Mouse (Mus musculus) CD8-positive naive resting alpha-beta T cell, adult 2 months (primary cell): ENCODE measurements around the gene Bnc2.

Source experiments
- DNase-seq, 2 experiments: peaks; one replicate each; pipeline ENCODE4 v3.0.0; 2022; ENCODE audit warnings: low read depth in 2 of 2, low spot score in 2 of 2

The Bnc2 gene

DNA sequence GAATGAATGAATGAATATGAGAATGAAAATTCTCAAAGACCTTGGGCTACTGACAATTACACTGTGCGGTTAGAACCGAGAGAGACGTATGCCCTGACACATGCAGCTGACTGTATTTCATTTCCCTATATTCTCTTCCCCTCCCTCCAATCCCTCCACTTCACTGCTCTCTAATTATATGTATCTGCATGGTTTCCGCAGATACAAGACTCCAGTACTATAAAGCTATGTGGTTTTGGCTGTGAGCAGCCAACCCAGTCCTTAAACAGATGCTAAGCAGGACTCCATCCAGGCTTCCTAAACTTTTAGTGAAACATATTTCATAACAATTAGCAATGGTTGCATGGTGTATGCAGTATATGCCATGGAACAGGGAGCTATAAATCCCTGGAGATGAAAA is 344.6 kb downstream of the Bnc2 start:
- DNase-seq: no peak

DNA sequence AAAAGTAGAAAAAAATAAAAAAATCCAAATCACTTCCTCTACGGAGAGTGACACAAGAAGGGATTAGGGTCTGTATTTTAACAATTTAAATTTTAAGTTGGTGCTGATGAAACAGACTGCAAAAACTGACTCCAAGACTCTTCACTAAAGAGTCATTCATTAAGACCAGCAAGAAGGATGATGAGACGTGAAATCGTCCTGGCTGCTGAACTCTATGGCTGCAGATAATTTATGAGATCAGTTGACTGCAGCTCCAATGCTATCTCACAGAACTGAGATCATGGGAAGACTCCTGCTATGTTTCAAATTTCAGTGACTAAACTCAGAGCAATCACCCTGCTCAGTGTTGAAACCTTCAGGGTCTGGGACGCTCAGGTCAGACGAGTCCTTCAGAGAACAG is 345.4 kb downstream of the Bnc2 start:
- DNase-seq: no peak

DNA sequence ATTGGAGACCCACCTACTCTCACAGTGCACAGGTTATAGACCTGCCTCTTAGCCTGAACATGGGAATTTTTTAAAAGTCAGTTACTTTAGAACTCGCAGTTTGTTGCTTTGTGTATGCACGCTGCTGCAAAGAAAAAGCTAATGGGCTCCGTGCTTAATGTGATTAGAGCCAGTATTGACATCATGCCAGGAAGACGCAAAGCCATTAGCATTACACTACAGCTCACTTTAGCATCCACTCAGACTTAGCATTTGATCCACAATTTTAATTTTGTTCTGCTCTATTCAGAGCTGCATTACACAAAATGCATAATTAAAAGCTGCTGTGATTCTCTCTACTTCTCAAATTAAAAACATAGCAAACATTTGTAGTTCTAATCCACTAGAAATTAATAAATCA is 350.7 kb downstream of the Bnc2 start:
- DNase-seq: no peak

DNA sequence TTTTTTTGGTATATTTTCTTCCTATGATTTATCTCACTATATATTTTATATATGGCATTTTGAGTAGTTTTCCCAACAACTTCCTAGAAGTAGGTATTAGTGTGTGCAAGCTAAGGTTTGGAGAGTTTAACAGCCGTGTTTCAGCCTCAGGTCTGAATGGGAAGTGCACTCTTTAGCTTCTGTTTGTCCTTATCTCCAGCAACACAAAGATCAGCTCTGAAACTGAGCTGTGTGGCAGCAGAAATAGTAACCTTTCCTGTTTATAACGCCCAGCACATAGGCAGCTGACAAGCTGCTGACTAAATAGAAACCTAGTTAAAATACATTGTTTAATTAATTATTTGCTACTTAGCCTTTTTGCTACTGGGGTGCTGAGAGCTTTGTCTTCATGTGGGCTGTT is 353.5 kb downstream of the Bnc2 start:
- DNase-seq: no peak

DNA sequence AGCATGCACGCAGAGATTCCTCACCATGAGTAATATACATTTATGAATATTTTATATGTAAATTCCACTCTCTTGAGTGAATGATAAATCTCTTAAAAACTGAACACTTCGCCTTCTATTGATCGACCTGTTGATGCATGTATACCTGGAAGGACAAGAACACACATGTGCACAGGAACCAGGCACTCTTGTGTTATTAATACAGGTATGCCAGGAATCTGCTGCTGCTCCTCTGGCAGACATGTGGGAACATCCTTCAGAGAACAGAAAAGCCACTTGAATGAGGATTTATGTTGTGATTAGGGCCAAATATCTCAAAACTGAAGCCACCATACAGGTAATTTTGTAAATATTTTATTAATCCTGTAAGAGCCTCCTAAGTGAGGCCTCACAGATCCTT is 357.7 kb downstream of the Bnc2 start:
- no peak for DNase-seq

DNA sequence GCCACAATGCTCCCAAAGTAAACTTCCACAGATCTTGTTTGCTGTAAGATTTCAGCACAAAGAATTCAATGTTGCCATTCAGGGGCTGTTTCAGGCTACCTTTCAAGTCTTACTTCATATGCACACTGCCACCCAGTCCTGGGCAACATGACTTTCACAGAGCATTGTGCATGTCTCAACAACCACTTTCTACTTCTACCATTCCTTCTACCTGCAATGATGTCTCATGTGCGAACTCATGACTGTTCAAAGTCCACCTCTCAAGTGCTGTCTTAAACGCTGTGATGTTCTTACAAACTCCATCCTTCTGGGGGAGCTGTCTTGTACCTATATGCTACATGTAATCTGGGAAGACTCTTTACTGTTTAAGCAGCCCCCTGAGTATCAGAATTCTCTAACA is 363.7 kb downstream of the Bnc2 start:
- no peak for DNase-seq

DNA sequence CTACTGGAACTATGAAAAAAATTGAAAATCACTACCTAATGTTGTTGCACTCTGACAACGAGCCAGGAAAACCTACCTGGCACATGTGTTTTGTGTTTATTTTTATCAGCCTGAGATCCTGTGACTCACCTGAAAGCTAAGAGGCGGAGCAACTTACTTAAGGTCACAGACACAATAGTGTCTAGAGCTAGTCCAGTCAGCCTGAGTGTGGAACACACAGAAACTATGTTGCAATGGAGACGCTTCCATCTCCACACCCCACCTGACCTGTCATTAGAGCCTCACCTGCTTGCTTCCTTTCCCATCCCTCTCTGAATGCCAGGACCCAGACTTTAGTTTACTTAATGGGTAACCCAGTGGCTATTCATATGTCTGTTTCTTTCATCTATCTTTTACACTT is 364.2 kb downstream of the Bnc2 start:
- no peak for DNase-seq

DNA sequence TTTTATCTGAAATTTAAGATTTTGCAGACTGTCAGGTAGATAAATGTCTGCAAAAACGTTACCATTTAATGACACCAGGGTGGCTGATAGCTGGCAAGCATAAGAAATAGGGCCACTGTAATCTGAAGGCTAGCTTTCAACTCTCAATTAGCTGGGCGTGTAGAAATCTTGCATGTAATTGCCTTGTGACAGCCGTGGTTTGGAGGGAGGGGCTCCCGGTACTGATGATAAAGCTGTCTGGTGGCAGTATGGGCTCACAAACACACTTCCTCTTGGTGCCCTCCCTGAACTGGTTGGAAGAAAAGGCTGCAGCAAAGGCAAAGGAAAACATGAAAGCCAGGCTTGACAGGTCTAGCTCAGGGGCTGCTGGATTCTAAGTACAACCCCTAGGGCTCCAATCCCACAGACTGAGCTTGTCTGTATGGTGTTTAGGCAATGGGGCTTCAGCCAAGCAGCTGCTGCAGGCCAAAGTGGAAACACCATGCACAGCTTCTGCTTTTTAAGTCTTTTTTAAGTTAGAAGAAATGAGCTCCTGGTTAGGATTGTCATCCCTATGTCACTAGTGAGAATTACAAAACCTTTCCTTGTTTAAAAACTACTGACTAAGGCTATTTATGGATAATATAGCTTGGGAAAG is 366.7 kb downstream of the Bnc2 start:
- no peak for DNase-seq

DNA sequence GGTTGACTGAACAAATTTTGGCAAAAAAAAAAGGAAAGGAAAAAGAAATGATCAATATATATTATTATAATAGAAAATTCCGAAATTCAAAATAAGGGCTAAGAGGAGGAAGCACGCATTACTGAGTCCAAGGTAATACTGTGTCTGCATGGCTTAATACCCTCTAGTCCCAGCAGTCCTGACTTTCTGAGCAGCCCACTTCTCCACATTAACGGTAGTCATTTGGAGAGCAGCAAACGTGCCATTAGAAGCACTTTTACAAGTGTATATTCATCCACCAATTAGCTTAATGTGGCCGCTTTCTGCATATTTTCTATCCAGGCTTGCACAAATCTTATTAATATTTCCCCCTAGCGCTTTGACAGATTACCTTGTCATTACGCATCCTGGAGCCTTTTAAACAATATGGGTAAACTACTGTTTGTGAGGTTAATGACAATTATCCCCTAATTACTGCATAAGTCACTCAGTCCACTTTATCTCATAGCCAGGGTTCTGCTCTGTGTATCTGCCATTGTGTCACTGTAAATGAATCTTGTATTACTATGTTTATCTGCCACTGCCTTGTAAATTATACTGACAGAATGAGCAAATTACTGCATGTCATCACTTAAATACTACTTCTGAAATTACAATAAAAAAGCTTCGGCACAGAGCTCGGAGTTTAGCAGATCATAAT is 368.0 kb downstream of the Bnc2 start:
- DNase-seq: no peak

DNA sequence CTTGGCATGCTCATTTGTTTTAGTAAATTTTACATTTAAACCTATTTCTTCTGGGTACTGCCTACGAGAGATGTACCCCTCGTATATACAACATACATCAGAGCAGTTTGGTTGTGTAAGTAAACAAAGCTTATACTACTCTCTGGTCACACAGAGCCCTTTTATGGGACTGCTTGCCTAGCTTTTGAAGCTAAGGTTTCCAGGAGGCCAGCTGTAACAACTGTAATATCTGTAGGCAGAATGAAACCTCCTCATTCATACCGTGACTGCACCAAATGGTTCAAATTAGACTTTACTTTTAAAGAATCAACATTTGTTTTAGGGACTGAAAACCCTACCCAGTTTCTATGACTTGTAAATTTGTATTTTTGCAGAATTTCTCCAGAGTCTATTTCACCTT is 372.1 kb downstream of the Bnc2 start:
- no peak for DNase-seq

DNA sequence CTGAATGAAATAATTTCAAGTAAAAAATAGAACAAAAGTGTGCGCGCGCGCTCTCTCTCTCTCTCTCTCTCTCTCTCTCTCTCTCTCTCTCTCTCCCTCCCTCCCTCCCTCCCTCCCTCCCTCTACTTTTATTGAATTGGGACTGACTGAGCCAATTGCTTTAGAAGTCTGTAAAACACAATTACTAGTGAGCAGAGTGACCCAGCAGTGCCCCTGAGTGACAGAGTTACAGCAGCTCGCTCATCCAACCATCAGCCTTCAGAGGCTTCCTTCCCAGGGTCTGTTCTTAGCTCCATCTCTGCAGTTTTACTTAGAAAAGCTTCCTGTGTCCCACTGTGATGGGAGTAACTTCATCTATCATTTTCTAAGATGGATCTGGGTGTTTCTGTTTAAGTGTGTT is 389.9 kb downstream of the Bnc2 start:
- DNase-seq: no peak

DNA sequence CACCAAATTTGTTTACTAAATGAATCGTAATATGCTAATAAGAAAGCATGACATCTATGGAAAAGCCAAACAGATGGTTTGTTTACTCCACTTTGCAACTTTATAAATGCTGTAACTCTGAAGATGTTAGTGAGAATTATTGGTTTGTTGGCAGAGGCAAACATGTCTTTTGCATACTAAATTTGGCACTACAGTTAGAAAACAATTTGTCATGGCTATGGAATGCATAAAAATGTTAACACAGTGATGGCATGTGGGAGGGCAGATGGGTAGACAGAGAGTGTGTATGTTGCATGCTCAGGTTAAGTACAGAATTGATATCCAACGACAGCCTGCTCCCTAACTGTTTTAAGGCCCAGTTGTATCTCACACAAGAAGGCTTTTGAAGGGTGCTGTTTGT is 392.4 kb downstream of the Bnc2 start:
- DNase-seq: no peak

DNA sequence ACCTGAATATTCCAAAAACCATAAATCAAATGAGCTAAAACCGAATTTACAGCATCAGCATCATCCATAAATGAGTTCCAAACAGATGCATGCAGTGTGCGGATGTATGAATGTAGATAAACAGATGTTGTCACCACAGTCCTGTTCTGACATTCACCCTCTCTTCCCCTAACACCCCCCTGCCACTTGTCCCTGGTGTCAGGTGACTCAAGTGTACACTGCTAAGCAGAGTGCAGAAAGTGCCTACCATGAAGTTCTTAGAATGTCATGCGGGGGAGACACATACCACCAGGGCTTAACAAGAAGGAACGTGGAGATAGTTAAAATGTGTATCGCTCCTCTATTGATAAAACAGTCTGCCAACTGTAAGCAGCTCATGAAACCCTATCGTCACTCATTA is 396.9 kb downstream of the Bnc2 start:
- no peak for DNase-seq

DNA sequence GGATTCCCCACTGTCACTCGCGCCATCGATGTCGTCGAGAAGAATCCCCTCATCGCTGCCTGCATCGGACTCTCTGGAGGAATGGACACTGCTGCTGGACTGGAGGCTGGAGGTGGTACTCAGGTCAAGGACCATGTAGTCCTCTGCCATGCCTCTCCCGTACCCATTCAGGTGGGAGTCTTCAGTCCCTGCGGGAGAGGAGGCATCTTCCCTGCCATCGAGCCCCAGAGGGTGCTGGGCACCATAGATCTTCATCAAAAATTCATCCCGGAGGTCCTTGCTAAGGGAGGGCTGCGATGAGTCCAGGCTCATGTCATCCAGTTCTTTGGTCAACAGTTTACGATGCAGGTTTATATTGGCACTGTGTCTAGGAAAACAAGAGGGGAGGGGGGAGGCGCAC is 399.0 kb downstream of the Bnc2 start:
- no peak for DNase-seq

DNA sequence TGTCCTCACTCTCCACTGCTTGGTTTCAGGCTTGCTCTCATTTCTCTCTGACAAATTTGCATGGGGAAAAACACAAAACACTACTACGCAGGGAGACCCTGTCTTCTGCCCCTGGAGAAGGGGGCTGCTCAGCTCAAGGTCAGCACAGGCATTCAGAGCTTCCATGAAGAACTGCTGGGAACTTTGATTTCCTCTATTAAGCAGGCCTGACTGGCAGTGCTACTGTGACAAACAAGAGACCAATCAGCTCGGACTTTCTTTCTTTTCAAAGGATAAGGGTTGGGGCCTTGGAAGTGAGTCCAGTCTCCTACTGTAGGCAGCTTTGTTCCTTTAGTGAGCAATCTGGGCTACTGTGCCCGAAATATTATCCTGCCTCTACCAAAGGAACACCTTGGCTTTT is 400.9 kb downstream of the Bnc2 start:
- no peak for DNase-seq

DNA sequence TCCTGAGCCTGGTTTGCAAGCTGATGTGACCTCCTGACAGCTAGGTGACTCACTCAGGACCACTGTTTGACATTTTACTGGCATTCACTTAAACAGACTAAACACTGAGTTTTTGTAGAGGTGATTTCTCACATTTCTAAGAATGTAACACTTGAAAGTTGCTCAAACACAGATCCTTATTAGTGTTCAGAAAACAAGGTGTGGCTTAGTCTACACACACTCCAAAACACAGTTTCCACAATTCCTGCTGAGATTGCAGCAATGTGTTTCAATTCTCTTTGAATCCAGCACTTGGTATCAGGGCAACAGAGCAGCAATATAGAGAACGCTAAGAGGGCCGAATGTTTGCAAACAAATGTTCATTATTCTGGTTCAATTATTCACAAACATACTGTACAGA is 402.2 kb downstream of the Bnc2 start:
- no peak for DNase-seq

DNA sequence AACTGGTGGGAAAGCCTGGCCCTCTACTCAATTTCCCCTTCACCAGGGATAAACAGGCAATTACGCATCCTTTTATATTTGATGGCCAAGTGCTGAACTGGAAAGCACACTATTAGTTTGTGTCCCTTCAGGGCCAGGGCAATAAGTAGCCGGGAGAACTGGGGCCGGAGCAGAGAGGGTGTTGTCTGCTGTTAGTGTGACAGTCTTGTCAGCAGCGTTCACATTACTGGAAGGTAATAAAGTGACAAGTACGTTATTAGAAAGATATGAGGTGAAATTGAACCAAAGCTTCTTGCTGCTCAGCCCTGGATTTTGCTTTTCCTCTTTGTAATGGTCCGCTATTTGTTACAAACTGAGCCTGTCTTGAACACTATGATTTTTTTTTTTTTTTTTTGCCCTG is 405.2 kb downstream of the Bnc2 start:
- no peak for DNase-seq

DNA sequence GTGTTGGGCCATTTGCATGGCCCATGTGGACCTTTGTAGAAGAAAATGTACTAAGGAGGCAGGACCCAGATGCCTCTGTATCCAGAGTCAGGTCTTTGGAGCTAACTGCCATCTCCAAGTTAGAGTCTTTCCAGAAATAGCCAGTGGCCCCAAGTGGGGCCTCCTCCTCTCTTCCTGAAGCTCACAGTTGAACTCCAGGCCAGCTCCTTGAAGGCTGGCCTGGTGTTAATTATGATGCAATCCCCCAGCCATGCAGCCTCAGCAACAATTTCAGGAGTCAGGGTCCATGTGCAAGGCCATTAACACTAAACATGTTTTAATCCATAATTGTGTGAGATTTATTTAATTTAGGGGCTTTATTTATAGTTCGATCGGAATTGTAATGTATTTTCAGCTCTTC is 427.7 kb downstream of the Bnc2 start:
- DNase-seq: no peak

DNA sequence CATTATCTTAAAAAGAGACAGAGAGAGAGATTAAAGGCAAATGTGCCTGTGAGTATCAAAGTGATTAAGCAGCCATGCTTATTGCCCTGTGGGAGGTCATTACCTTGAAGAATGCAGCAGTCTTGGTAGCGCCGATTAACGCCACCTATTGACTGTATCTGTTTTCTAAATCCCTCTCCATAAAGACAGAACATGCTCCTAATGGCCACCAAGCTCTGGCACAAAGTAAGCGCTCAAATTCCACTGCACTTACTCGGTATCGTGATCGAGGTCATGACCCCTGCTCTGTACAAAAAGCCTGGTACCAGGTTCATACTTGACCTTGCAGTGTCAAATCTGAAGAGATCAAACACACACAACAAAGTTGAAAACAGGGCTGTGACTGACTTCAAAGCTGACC is 442.7 kb downstream of the Bnc2 start:
- DNase-seq: no peak

DNA sequence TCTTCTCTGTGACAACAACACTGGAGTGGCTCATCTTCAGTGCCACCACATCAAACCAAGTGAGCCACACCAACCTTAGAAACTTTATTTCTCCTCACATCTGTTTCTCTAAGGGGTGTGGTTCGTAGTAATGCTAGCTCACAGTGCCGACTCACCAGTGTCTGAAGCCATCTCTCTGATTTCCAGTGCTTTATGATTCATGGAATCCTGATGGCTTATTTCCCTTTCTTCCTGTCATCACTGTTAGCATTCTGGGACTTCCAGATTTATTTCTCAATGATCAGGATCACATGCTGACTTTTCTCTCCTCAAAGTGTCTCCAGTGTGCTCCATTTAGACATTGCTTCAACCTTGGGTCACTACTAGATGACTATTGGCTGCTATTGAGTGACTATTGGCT is 443.8 kb downstream of the Bnc2 start:
- no peak for DNase-seq

DNA sequence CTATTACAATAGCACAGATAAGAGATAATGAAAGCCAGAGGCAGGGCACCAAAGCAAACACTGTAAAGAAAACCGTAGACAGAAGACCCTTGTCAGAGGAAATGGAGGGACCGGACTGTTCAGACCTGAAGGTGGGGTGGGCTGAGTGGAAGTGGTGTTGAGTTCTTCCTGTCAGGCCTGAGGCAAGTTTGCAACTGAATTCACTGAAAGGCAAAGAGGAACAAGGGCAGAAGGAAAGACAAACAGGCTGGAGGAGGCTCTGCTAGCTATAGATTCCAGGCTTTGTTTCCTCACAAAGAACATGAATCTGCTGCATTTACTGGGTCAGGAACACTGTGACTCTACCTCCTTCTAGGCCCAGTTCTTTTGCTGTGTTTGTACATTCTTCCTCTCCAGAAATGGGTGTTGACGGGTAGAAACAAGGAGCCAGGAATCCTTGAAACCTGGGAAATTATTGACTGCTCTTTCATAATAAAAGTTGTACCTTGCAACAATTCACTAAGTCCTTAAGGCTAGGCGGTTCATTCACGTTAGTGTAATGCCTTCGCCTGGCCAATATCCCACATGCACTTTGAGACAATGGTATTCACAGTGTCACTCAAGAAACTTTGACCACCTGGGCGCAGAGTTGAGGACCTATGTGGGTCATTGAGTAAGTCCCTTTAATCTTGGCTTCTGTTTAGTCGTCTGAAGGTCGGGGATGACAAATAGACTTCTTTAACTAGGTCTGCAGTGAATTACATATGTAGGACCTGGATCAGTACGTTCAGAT is 445.7 kb downstream of the Bnc2 start:
- DNase-seq: no peak

DNA sequence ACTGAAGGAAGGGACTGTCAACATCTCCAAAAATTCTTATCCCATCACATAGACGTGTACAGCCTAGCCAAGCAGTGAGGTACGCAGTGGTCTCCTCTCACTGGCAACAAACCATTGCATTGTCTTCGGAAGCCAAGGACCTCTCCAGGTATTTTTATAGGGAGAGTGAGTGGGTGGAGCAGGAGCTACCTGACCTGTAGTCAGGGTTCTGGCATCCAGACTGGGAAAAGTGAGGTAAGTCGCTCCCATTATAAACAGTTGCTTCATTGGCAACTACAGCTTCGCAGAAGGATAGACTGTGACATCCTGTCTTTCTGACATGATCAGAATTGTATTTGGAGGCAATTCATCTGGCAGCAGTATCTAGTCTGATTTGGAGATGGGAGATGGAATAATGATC is 446.5 kb downstream of the Bnc2 start:
- DNase-seq: no peak
